ENCODE assay signal across 8 mouse cellular contexts in the genomic region with DNA sequence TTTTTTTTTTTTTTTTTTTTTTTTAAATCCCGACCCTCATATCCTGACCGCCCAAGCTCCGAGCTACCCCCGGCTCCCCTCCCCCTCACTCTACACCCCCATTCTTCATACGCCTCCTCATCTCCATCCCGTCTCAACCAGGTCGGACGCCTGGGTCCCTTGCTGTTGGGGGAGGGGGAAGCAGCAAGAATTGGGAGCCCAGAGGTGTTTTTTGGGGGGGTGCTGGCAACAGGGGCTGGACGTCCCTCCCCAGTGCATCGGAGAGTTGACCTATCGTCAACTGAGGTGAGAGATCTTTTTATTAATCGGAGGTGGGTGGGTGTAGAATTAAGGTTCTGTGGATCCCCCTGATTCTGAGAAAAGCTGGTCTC. TPM values are rescaled to one million over a fixed set of nuclear protein-coding genes. Genes with fewer than 3 reads are reported as not detected.
DNase-seq lines count a peak whose midpoint lies in the region; ATAC-seq and TF ChIP-seq lines count a peak whose summit lies in the region.
"Had no signal": no experiment of that assay in that cellular context is flagged by ENCODE, and none has a peak within 500 bp of the region (broad histone marks: within the 10 kb centered on the region; RNA-seq: fewer than 3 reads in every experiment).

No protein-coding gene starts in this region.

- H3K4me3 ChIP-seq in layer of hippocampus, adult 2 months = peak overlapping the region; percentile 60
- peak overlapping the region; percentile 17; the same call in 1 of the 2 replicates for H3K4me3 ChIP-seq in embryonic fibroblast, embryonic 13.5 days (ENCODE audit: insufficient read depth, low read length)
- H3K4me3 ChIP-seq in hindbrain, embryonic 16.5 days (ENCODE audit: low read length) = peak overlapping the region; percentile 61
- peak overlapping the region; percentile 40 for H3K4me3 ChIP-seq in neural tube, embryonic 12.5 days

- H3K4me1 ChIP-seq in embryonic fibroblast, embryonic 13.5 days (ENCODE audit: control insufficient read depth, insufficient read depth, low read length) = no peaks in the 10 kb centered on the region
- peaks cover 27% of the 10 kb centered on the region for H3K4me1 ChIP-seq in hindbrain, embryonic 16.5 days (ENCODE audit: control insufficient read depth, insufficient read depth, low read depth, low read length)
- H3K4me1 ChIP-seq in neural tube, embryonic 12.5 days = peaks cover 21% of the 10 kb centered on the region

- 2% methylated on average over 12 of the region's 12 CpGs for WGBS in hindbrain, embryonic 16.5 days
- 3% methylated on average over 12 of the region's 12 CpGs for WGBS in neural tube, embryonic 12.5 days

- H3K27ac ChIP-seq in layer of hippocampus, adult 2 months = peak overlapping the region; percentile 96
- H3K27ac ChIP-seq in embryonic fibroblast, embryonic 13.5 days (ENCODE audit: insufficient read depth, low read length) = no peak overlapping the region
- H3K27ac ChIP-seq in hindbrain, embryonic 16.5 days (ENCODE audit: low read depth, low read length) = peak overlapping the region; percentile 66; the same call in 1 of the 2 replicates
- H3K27ac ChIP-seq in neural tube, embryonic 12.5 days = no peak overlapping the region

- H3K4me2 ChIP-seq in hindbrain, embryonic 16.5 days (ENCODE audit: low read length) = peak overlapping the region; percentile 87
- peak overlapping the region; percentile 73 for H3K4me2 ChIP-seq in neural tube, embryonic 12.5 days (replicated peaks)

- ATAC-seq in hindbrain, embryonic 16.5 days = peak; percentile 29
- peak; percentile 52 for ATAC-seq in neural tube, embryonic 12.5 days (ENCODE audit: low FRiP score, low read depth)

- peaks cover 12% of the 10 kb centered on the region for H3K36me3 ChIP-seq in hindbrain, embryonic 16.5 days (ENCODE audit: control insufficient read depth, insufficient read depth, low read length)
- H3K36me3 ChIP-seq in neural tube, embryonic 12.5 days = peaks cover 11% of the 10 kb centered on the region; the same call in 1 of the 2 replicates

- H3K9ac ChIP-seq in hindbrain, embryonic 16.5 days (ENCODE audit: low read depth, low read length) = peak overlapping the region; percentile 80
- H3K9ac ChIP-seq in neural tube, embryonic 12.5 days = peak overlapping the region; percentile 53; the same call in 1 of the 2 replicates

- TF ChIP-seq CTCF in layer of hippocampus, adult 2 months (conservative IDR thresholded peaks at IDR 0.05) = no peak
- no peak for TF ChIP-seq CTCF in embryonic fibroblast, embryonic 13.5 days (IDR thresholded peaks at IDR 0.05; ENCODE audit: borderline replicate concordance, insufficient read depth, low read length)

- no peaks in the 10 kb centered on the region for H3K9me3 ChIP-seq in hindbrain, embryonic 16.5 days (ENCODE audit: control insufficient read depth, low read length)
- no peaks in the 10 kb centered on the region for H3K9me3 ChIP-seq in neural tube, embryonic 12.5 days

- no peak for TF ChIP-seq POLR2A in embryonic fibroblast, embryonic 13.5 days (IDR thresholded peaks at IDR 0.05; ENCODE audit: low read depth, low read length)

- DNase-seq in layer of hippocampus, adult 2 months (ENCODE audit: low spot score in 2 of 2) = no peak
- DNase-seq in layer of hippocampus, adult 11-12 months (ENCODE audit: low spot score) = no peak
- DNase-seq in c-Kit-positive CD71-positive TER-119-positive erythroid progenitor cells, embryonic 14.5 days (ENCODE audit: low spot score) = no peak
- DNase-seq in adrenal gland, postnatal 36 days = no peak
- DNase-seq: gastrocnemius, postnatal 14 days had no signal

- H3K27me3 ChIP-seq in hindbrain, embryonic 16.5 days (replicated peaks; ENCODE audit: control insufficient read depth, insufficient read depth, low read length) = no peaks in the 10 kb centered on the region
- H3K27me3 ChIP-seq in neural tube, embryonic 12.5 days (replicated peaks) = no peaks in the 10 kb centered on the region

RNA-seq across cellular contexts. Expression of gene Cacng8, which starts 0.6 kb away (rescaled TPM):
- 100 to 1,000 TPM; 411 to 415 TPM for total RNA-seq in layer of hippocampus, adult 2 months (2021)
- polyA plus RNA-seq in embryonic fibroblast, embryonic 13.5 days (2011; ENCODE audit: insufficient read length, low read depth, missing spikeins) = 3.7 and 4.1 TPM in 2 replicates
- 8.6 and 13.7 TPM in 2 replicates for polyA plus RNA-seq in hindbrain, embryonic 16.5 days (2015; fragmentation: Nextera tagmentation; extraction: Ambion mirVana)
- 7.1 and 8.2 TPM in 2 replicates for polyA plus RNA-seq in neural tube, embryonic 12.5 days (2016; fragmentation: Nextera tagmentation; extraction: Ambion mirVana)
- total RNA-seq in adrenal gland, postnatal 36 days (2021) = 1 to 10 TPM; 2.0 to 5.1 TPM
- total RNA-seq: gastrocnemius, postnatal 14 days had no signal

RNA-seq across cellular contexts. Expression of gene Cacng6, which starts 32.9 kb away (rescaled TPM):
- 1 to 10 TPM; 1.9 to 2.2 TPM for total RNA-seq in layer of hippocampus, adult 2 months (2021)
- not detected in 2 replicates for polyA plus RNA-seq in embryonic fibroblast, embryonic 13.5 days (2011; ENCODE audit: insufficient read length, low read depth, missing spikeins)
- 0.62 TPM in 1 of 2 replicates, not detected in the other for polyA plus RNA-seq in hindbrain, embryonic 16.5 days (2015; fragmentation: Nextera tagmentation; extraction: Ambion mirVana)
- polyA plus RNA-seq in neural tube, embryonic 12.5 days (2016; fragmentation: Nextera tagmentation; extraction: Ambion mirVana) = 1.5 and 1.9 TPM in 2 replicates
- total RNA-seq in adrenal gland, postnatal 36 days (2021) = not detected

RNA-seq across cellular contexts. Expression of gene Cacng7, which starts 58.3 kb away (rescaled TPM):
- total RNA-seq in layer of hippocampus, adult 2 months (2021) = 100 to 1,000 TPM; 128 to 138 TPM
- polyA plus RNA-seq in embryonic fibroblast, embryonic 13.5 days (2011; ENCODE audit: insufficient read length, low read depth, missing spikeins) = 62.4 and 63.7 TPM in 2 replicates
- 2.6 and 2.9 TPM in 2 replicates for polyA plus RNA-seq in hindbrain, embryonic 16.5 days (2015; fragmentation: Nextera tagmentation; extraction: Ambion mirVana)
- 2.3 and 3.8 TPM in 2 replicates for polyA plus RNA-seq in neural tube, embryonic 12.5 days (2016; fragmentation: Nextera tagmentation; extraction: Ambion mirVana)
- 1 to 10 TPM; 7.0 to 8.0 TPM for total RNA-seq in adrenal gland, postnatal 36 days (2021)

Comparison
In these comparisons a context has a peak if more than half of its experiments do, and no peak if none do; other contexts are left out.
1. H3K27ac ChIP-seq: peak in layer of hippocampus, adult 2 months (single experiment) and hindbrain, embryonic 16.5 days (single experiment); none in embryonic fibroblast, embryonic 13.5 days (single experiment) and neural tube, embryonic 12.5 days (single experiment).
2. RNA of gene Cacng7, which starts 58.3 kb away (polyA plus RNA-seq): 62.4 to 63.7 TPM in embryonic fibroblast, embryonic 13.5 days; 2.6 to 2.9 TPM in hindbrain, embryonic 16.5 days and 2.3 to 3.8 TPM in neural tube, embryonic 12.5 days; every median in the first group is over 10 times any median in the second.
3. Peak in every context shown above with its lines, with median percentiles within 50 percentile points of each other: H3K4me3 ChIP-seq.